Mouse (Mus musculus): ENCODE results near the gene Dnajc14. TPM values are rescaled to one million over a fixed set of nuclear protein-coding genes. Genes with fewer than 3 reads are reported as not detected.
"Not testable (repeated sequence)": the region's sequence is repeated elsewhere in the genome, so short reads cannot be mapped to it uniquely, and the experiment has no call there.

Dnajc14 gene
- polyA plus RNA-seq, 1 experiment from 2014 or later: 51.9 TPM

- 78% methylated on average over 4 of the region's 4 CpGs for WGBS
Measured at GRCm38 (mm10) chr10:128823087-128823486, 19.2 kb downstream of the Dnajc14 start.

GRCm38 (mm10) chr10:128823821-128824220, 20.0 kb downstream of the Dnajc14 start:
- ATAC-seq (ENCODE audit: low FRiP score, low read depth): no peak
- WGBS: 98% methylated on average over 9 of the region's 9 CpGs
- Histone ChIP-seq H3K9ac (no peak overlapping the region), H3K4me2 (no peak overlapping the region), H3K9me3 (no peaks in the 10 kb centered on the region), H3K36me3 (peaks cover 11% of the 10 kb centered on the region), H3K27me3 (no peaks in the 10 kb centered on the region), H3K27ac (replicated peaks) (no peak overlapping the region), H3K4me1 (replicated peaks) (peaks cover 20% of the 10 kb centered on the region), H3K4me3 (no peak overlapping the region)

More at GRCm38 (mm10) chr10:128823087-128823486, 19.2 kb downstream of the Dnajc14 start:
- H3K4me3 ChIP-seq: peak overlapping the region; percentile 55
- not testable (repeated sequence) for ATAC-seq (ENCODE audit: low FRiP score, low read depth); H3K9ac ChIP-seq; H3K9me3 ChIP-seq; H3K27ac ChIP-seq (replicated peaks); H3K27me3 ChIP-seq
- peaks cover 17% of the 10 kb centered on the region for H3K36me3 ChIP-seq
- H3K4me1 ChIP-seq (replicated peaks): peaks cover 20% of the 10 kb centered on the region
- peak overlapping the region; percentile 74 for H3K4me2 ChIP-seq

- H3K36me3 ChIP-seq: peaks cover 58% of the 10 kb centered on the region
- no peaks in the 10 kb centered on the region for H3K4me1 ChIP-seq (replicated peaks)
- H3K9ac ChIP-seq: no peak overlapping the region
- no peak for ATAC-seq (ENCODE audit: low FRiP score, low read depth)
- H3K27ac ChIP-seq (replicated peaks): no peak overlapping the region
- no peaks in the 10 kb centered on the region for H3K9me3 ChIP-seq
- no peak overlapping the region for H3K4me2 ChIP-seq
- no peak overlapping the region for H3K4me3 ChIP-seq
- H3K27me3 ChIP-seq: no peaks in the 10 kb centered on the region
Measured at GRCm38 (mm10) chr10:128837400-128837799, 33.5 kb downstream of the Dnajc14 start.

- Histone ChIP-seq H3K9ac (no peak overlapping the region), H3K27ac (replicated peaks) (no peak overlapping the region), H3K4me1 (replicated peaks) (no peaks in the 10 kb centered on the region), H3K36me3 (peaks cover 58% of the 10 kb centered on the region), H3K4me3 (no peak overlapping the region), H3K9me3 (no peaks in the 10 kb centered on the region), H3K4me2 (no peak overlapping the region), H3K27me3 (no peaks in the 10 kb centered on the region)
- ATAC-seq (ENCODE audit: low FRiP score, low read depth): no peak
Measured at GRCm38 (mm10) chr10:128839434-128839833, 35.6 kb downstream of the Dnajc14 start.

- Histone ChIP-seq H3K27me3 (no peaks in the 10 kb centered on the region), H3K36me3 (peaks cover 50% of the 10 kb centered on the region), H3K9ac (no peak overlapping the region), H3K4me1 (replicated peaks) (no peaks in the 10 kb centered on the region), H3K4me2 (no peak overlapping the region), H3K9me3 (no peaks in the 10 kb centered on the region), H3K27ac (replicated peaks) (no peak overlapping the region), H3K4me3 (no peak overlapping the region)
- ATAC-seq (ENCODE audit: low FRiP score, low read depth): no peak
Measured at GRCm38 (mm10) chr10:128840612-128841011, 36.8 kb downstream of the Dnajc14 start.

- Histone ChIP-seq H3K9ac (no peak overlapping the region), H3K4me1 (replicated peaks) (no peaks in the 10 kb centered on the region), H3K9me3 (no peaks in the 10 kb centered on the region), H3K27me3 (no peaks in the 10 kb centered on the region), H3K36me3 (peaks cover 43% of the 10 kb centered on the region), H3K27ac (replicated peaks) (no peak overlapping the region), H3K4me2 (no peak overlapping the region), H3K4me3 (no peak overlapping the region)
- no peak for ATAC-seq (ENCODE audit: low FRiP score, low read depth)
- WGBS: 95% methylated on average over 5 of the region's 5 CpGs
Measured at GRCm38 (mm10) chr10:128843260-128843659, 39.4 kb downstream of the Dnajc14 start.

GRCm38 (mm10) chr10:128845516-128845915, 41.7 kb downstream of the Dnajc14 start:
- Histone ChIP-seq H3K4me3 (no peak overlapping the region), H3K27me3 (no peaks in the 10 kb centered on the region), H3K4me1 (replicated peaks) (no peaks in the 10 kb centered on the region), H3K9ac (no peak overlapping the region), H3K27ac (replicated peaks) (0 out of 2 replicates have a peak overlapping the region, but pooled peaks have one; percentile 31), H3K9me3 (no peaks in the 10 kb centered on the region), H3K36me3 (peaks cover 56% of the 10 kb centered on the region), H3K4me2 (no peak overlapping the region)
- ATAC-seq (ENCODE audit: low FRiP score, low read depth): no peak
- 78% methylated on average over 2 of the region's 2 CpGs for WGBS

GRCm38 (mm10) chr10:128846664-128847063, 42.8 kb downstream of the Dnajc14 start:
- Histone ChIP-seq H3K36me3 (peaks cover 50% of the 10 kb centered on the region), H3K4me1 (replicated peaks) (no peaks in the 10 kb centered on the region), H3K27ac (replicated peaks) (no peak overlapping the region), H3K4me2 (no peak overlapping the region), H3K4me3 (no peak overlapping the region), H3K27me3 (no peaks in the 10 kb centered on the region), H3K9ac (no peak overlapping the region), H3K9me3 (no peaks in the 10 kb centered on the region)
- no peak for ATAC-seq (ENCODE audit: low FRiP score, low read depth)
- 98% methylated on average over 4 of the region's 4 CpGs for WGBS

GRCm38 (mm10) chr10:128848426-128848825, 44.6 kb downstream of the Dnajc14 start:
- H3K27me3 ChIP-seq: no peaks in the 10 kb centered on the region
- no peak for ATAC-seq (ENCODE audit: low FRiP score, low read depth)
- H3K9me3 ChIP-seq: no peaks in the 10 kb centered on the region
- H3K9ac ChIP-seq: no peak overlapping the region
- WGBS: 85% methylated on average over 2 of the region's 2 CpGs
- no peak overlapping the region for H3K4me2 ChIP-seq
- peaks cover 42% of the 10 kb centered on the region for H3K36me3 ChIP-seq
- no peaks in the 10 kb centered on the region for H3K4me1 ChIP-seq (replicated peaks)
- H3K4me3 ChIP-seq: no peak overlapping the region
- H3K27ac ChIP-seq (replicated peaks): no peak overlapping the region

GRCm38 (mm10) chr10:128850339-128850738, 46.5 kb downstream of the Dnajc14 start:
- Histone ChIP-seq H3K27me3 (no peaks in the 10 kb centered on the region), H3K4me2 (no peak overlapping the region), H3K4me3 (no peak overlapping the region), H3K4me1 (replicated peaks) (no peaks in the 10 kb centered on the region), H3K27ac (replicated peaks) (no peak overlapping the region), H3K9ac (no peak overlapping the region), H3K9me3 (no peaks in the 10 kb centered on the region), H3K36me3 (peaks cover 44% of the 10 kb centered on the region)
- 72% methylated on average over 3 of the region's 3 CpGs for WGBS
- ATAC-seq (ENCODE audit: low FRiP score, low read depth): no peak

GRCm38 (mm10) chr10:128861176-128861575, 57.3 kb downstream of the Dnajc14 start:
- H3K9ac ChIP-seq: no peak overlapping the region
- H3K4me1 ChIP-seq (replicated peaks): no peaks in the 10 kb centered on the region
- no peak overlapping the region for H3K27ac ChIP-seq (replicated peaks)
- ATAC-seq (ENCODE audit: low FRiP score, low read depth): no peak
- H3K9me3 ChIP-seq: no peaks in the 10 kb centered on the region
- H3K36me3 ChIP-seq: peaks cover 28% of the 10 kb centered on the region
- H3K4me2 ChIP-seq: no peak overlapping the region
- no peak overlapping the region for H3K4me3 ChIP-seq
- no peaks in the 10 kb centered on the region for H3K27me3 ChIP-seq

GRCm38 (mm10) chr10:128866042-128866441, 62.2 kb downstream of the Dnajc14 start:
- no peak for ATAC-seq (ENCODE audit: low FRiP score, low read depth)
- H3K4me2 ChIP-seq: no peak overlapping the region
- no peaks in the 10 kb centered on the region for H3K4me1 ChIP-seq (replicated peaks)
- H3K27ac ChIP-seq (replicated peaks): no peak overlapping the region
- no peaks in the 10 kb centered on the region for H3K9me3 ChIP-seq
- H3K27me3 ChIP-seq: no peaks in the 10 kb centered on the region
- no peak overlapping the region for H3K4me3 ChIP-seq
- H3K36me3 ChIP-seq: peaks cover 12% of the 10 kb centered on the region
- 85% methylated on average over 3 of the region's 3 CpGs for WGBS
- no peak overlapping the region for H3K9ac ChIP-seq

- H3K27me3 ChIP-seq: no peaks in the 10 kb centered on the region
- H3K27ac ChIP-seq (replicated peaks): no peak overlapping the region
- no peaks in the 10 kb centered on the region for H3K9me3 ChIP-seq
- no peak overlapping the region for H3K9ac ChIP-seq
- H3K36me3 ChIP-seq: peaks cover 14% of the 10 kb centered on the region
- WGBS: 89% methylated on average over 1 of the region's 1 CpGs
- no peaks in the 10 kb centered on the region for H3K4me1 ChIP-seq (replicated peaks)
- H3K4me2 ChIP-seq: no peak overlapping the region
- no peak overlapping the region for H3K4me3 ChIP-seq
- ATAC-seq (ENCODE audit: low FRiP score, low read depth): no peak
Measured at GRCm38 (mm10) chr10:128866518-128866917, 62.7 kb downstream of the Dnajc14 start.

Measured in hindbrain, embryonic 15.5 days (tissue).